Mouse (Mus musculus) thymus, postnatal 36 days (tissue): ENCODE measurements around the gene Lrrc52.

ENCODE experiments used
- DNase-seq, 2 experiments: peaks; one replicate each; pipeline ENCODE4 v3.0.0; 2022; ENCODE audit warnings: mixed read lengths in 2 of 2

The Lrrc52 gene

DNA sequence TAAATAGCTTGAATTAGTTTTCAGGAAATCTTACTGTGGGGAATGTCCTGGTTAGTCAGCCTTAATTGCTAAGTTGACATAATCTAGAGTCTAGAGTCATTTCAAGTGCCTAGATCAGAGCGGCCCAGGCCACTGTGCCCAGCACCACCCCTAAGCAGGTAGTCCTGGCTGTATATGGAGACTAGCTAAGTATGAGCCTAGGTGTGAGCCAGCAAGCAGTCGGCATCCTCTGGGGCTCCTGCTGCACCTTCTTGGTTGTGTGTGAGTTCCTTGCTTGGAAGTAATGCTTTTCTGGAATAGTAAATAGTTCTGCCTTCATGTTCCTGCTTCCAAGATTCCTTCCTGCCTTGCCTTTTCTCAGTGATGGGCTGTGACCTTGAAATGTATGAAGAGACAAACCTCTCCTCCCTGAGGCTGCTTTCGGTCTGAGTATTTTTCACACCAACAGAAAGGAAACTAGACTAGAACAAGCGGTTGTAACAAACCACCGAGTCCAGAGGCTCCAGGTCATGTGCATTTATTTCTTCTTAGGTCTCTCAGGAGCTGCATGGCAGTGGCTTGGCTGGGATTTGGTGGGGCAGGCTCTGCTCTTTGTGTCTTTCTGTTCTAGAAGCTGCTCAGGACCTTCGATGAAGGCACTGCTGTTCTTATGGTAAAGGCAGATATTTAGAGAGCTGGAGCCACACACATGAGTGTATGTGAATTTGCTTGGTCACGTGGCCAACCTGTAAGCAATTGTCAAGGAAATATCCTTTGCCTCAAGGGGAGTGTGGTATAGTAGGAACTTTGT, 30.2 kb downstream of the Lrrc52 start:
- no peak for DNase-seq

DNA sequence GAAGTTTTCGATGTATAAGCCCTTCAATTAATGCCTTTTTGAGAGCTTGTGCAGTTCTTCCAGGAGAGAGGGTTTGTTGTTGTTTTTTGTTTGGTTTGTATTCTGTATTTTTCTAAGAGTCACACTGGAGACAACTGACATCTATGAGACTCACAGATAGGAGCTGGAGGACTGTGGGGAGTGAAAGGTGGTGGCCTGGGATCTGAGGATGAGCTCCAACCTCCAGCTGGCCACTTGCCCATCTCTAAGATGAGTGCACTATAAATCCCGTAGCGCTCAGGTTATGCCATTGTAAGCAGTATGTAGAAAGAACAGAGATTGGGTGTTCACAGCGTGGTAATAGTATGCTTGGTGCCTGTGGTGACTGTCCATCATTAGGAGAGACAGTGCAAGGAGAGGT, 31.6 kb downstream of the Lrrc52 start:
- no peak for DNase-seq

DNA sequence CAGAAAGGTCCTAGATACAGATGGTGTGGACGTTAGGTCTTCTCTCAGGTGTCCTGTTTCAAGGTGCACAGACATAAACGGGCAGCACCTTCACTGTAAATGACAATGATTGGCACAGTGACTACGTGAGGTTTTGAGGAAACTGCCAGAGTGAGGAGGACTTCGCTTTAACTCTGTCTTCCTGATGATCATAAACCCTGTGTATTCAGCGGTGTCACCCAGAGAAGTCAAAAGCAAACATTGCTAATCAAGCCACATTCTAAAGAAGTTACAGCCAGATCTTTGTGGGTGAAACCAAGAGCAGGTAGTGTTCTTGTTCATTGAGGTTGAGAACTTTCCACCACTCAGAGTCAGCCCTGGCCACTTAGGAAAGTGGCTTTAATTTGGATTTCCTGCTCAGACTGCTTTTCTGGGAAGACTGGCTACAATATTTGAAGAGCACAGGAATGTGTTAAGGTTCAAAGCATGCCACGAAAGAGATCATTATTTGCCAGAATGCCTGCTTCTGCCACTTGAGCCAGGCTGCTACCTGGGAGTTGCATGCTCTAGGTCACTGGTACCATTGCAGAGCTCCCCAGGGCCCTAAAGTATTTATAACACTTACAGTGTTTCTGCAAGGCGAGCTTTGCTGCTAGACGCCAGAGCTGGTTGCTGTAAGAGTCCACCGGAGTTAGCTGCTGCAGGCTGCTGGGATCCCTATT, 35.5 kb downstream of the Lrrc52 start:
- DNase-seq: no peak

DNA sequence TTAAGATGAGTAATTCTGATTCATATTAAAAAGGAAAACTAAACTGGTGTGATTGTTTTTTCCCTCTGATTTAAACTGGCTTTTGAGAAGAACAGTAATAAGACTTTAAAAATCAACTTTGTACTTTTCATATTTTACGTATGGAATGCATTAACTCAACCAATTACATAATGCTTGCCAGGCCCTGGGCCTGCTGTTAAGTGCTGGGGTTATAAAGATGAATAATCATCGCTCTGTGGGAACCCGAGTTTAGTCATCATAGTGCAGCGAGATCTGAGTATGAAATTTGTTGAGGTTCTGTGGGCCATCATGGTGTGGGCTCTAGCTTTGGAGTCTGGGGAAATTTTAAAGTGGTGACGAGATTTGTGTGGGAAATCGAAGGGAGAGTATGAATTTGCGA, 39.9 kb downstream of the Lrrc52 start:
- DNase-seq: no peak

DNA sequence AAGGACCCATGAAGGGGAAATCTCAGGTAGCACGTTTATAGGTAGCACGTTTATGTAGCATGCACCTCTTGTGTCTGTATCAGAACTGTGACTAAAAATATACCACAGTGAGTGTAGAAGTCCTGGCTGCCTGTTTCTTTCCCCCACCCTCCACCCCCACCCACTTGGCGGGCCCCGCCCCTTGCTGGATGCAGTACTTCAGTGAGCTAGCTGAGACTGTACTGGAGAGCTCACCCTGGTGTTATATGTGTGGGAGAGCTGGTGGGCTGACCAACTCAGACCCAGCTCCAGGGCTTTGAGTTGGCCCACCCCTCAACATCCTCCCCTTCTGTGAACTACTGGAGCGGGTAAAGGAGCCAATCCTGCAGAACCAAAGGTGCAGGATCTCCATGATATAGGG, 41.0 kb downstream of the Lrrc52 start:
- DNase-seq: no peak

DNA sequence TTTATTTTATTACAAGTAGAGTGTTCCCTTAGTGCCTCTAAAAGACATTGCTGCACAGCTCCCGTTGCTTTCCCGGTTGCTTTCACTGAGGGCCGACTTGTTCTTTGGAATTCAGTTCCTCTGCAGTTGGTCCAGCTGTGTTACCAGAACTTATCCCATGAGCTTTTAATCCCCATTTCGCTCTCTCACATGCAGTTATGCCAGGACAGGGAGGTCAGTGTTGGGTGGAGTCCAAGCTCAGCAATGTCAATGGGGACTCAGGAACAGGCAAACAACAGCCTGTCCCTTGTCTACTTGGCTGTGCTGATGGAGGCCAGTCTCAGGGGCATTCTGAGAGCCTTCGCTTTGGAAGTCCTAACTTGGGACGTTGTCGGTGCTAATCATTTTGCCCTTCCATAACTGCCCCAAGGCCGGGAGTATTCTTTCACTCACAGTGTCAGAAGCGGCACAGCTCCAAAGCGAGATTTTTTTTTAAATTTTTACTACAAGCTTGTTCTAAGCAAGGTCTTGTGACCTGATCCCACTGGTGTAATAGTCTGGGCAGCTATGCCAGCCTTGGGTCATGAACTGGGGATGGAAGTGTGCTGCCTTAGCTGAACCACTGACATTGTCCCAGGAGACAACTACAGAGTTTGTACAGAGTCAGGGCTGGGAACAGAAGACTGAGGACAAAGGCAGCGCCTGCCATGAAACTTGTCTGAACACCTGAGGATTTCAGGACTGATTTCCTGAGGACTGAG, 43.9 kb downstream of the Lrrc52 start:
- DNase-seq: no peak

DNA sequence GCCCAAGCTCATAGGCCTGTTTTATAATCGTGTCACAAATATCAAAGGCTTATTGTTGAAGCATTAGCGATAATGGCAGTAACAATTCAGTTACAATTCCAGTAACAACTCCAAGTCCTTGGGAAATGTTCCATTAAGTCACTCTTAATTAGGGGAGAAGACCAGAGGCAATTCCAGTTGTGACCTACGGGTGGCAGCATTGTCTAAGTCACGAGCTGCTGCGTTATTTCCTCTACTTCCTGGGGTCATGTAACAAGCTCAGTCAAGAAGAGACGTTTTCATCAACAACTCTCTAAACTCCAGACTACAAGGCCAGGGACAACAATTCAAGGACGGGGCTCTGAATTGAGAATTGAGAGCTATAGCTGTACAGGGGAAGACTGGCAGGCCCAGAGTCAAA, 51.7 kb downstream of the Lrrc52 start:
- DNase-seq: peak; percentile 54 to 60

DNA sequence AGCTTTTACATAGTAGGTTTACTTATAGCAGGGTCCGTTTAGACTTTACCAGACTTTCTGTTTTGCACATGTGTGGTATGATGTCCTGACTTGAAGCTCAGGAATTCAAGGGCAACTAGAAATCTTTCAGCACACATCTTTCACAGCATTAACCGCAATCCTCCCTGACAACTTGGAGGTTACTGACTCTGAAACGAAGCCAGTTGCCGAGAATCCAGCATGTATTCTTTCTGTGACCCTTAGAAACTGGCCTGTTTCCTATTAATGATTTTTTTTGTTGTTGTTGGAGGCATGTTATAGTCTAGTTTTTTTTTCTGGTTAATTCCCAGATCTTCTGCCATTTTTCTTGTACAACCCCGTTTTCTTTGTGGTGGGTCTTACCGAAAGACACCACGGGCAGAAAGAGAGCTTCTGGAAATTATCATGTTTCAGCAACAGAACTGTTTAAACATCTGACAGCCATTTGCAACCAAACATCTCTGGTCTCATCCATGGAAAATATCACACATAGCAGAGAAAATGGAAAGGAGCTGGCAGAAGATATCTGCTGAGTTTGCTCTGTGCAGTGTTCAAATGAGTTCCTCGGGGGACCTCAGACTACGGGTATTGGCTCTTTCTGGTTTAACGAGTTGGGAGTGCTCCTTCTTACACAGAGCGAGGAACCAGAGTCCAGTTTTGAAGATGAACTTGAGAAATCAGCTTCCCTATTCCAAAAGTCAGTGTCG, 54.4 kb downstream of the Lrrc52 start:
- no peak for DNase-seq

DNA sequence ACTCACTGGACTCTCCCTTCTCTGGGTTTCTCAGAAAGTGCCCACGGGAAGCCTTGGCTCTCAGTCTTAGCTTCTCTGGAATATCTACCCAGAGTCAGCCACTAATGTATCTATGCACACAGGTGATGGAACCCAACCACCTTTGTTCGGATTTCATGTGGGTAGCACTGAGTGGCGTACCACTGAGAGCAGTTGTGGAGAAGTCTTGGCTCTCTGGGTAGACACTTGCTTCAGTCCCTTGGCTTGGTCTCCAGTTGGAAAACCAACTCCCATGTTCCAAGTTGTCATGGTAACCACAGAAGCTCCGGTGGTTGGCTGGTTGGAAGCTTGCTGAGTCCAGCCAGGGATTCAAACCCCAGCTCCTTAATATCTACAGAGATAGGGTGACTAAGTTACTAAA, 57.0 kb downstream of the Lrrc52 start:
- DNase-seq: no peak

DNA sequence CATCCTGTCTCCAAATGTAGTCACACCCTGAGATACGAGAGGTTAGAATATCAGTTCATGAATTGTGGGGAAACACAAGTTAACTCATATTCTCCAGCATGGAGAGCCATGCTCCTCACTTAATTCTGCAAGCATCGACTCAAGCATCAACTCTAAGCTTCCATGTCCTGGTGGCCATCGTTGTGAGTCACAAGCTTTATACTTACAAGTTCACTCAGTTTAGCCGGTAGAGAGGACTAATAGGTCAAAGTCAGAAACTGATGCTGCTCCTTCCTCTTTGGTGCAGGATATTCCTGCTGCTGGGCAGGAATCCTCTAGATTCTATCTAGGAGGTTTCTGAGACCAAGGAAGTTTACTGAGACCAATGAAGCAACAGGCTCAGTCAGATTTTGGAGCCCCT, 61.3 kb downstream of the Lrrc52 start:
- no peak for DNase-seq
